Mouse (Mus musculus) erythroblast, embryonic 14.5 days (primary cell): ENCODE results near the gene Itpr3.

Source experiments
- GATA1 ChIP-seq: IDR thresholded peaks from 2 replicates; pipeline ENCODE4 v1.6.1; 2012; ENCODE audit warnings: low read length, inconsistent platforms, mixed read lengths
- TAL1 ChIP-seq: IDR thresholded peaks from 3 replicates; pipeline ENCODE4 v1.6.1; 2012; ENCODE audit warnings: low read length, inconsistent platforms, mixed read lengths

GRCm38 (mm10) chr17:27036465-27036864, 20.6 kb upstream of the Itpr3 start:
- TF ChIP-seq TAL1, result no peak
- no peak for TF ChIP-seq GATA1
